Mouse (Mus musculus) kidney, adult 2 months (tissue): ENCODE data around the gene Ubtd1. TPM values are rescaled to one million over a fixed set of nuclear protein-coding genes. Genes with fewer than 3 reads are reported as not detected.
"Not testable (repeated sequence)": the region's sequence is repeated elsewhere in the genome, so short reads cannot be mapped to it uniquely, and the experiment has no call there.

Source experiments
- DNase-seq: peaks from one replicate; pipeline ENCODE4 v3.0.0; 2021
- H3K27ac ChIP-seq: fragments of 200-500 bp; 2 replicates; pipeline ENCODE4 v1.5.1; 2012; ENCODE audit warnings: low read depth, low read length, control low read depth, inconsistent platforms; ENCODE audit not compliant: insufficient read depth
- H3K27me3 ChIP-seq: fragments of 200-500 bp; replicated peaks from 2 replicates; pipeline ENCODE4 v1.6.1; 2012; ENCODE audit warnings: mild to moderate bottlenecking, moderate library complexity, low read length, inconsistent platforms; ENCODE audit not compliant: control insufficient read depth, insufficient read depth
- H3K36me3 ChIP-seq: fragments of 200-500 bp; 2 replicates; pipeline ENCODE4 v1.6.1; 2012; ENCODE audit warnings: mild to moderate bottlenecking, moderate library complexity, low read length, inconsistent platforms; ENCODE audit not compliant: control insufficient read depth, insufficient read depth
- H3K4me1 ChIP-seq: fragments of 200-500 bp; 2 replicates; pipeline ENCODE4 v1.6.1; 2011; ENCODE audit warnings: low read length; ENCODE audit not compliant: control insufficient read depth, insufficient read depth
- H3K4me3 ChIP-seq: fragments of 200-500 bp; 2 replicates; pipeline ENCODE4 v1.5.1; 2011; ENCODE audit warnings: mild to moderate bottlenecking, low read depth, low read length, control low read depth; ENCODE audit not compliant: insufficient read depth
- CTCF ChIP-seq: fragments of 200-500 bp; conservative IDR thresholded peaks from 2 replicates; pipeline ENCODE4 v1.5.1; 2011; ENCODE audit warnings: low read depth, mild to moderate bottlenecking, control low read depth, low read length, moderate library complexity, mixed read lengths; ENCODE audit not compliant: insufficient read depth, insufficient read length
- POLR2A ChIP-seq: fragments of 200-500 bp; IDR thresholded peaks from one replicate; pipeline ENCODE4 v1.6.1; 2011; ENCODE audit warnings: low read depth, low read length, control low read depth
- WGBS: fragments of 180-500 bp; shearing (Covaris S2); methylation state at CpG from one replicate; pipeline ENCODE4 v1.1.7; 2018; 5-methylcytosine and 5-hydroxymethylcytosine counted together
- polyA plus RNA-seq: library from polyadenylated mRNA; depleted of rRNA; stranded (reverse); fragments of >200 nt; gene quantifications from 2 replicates; pipeline ENCODE4 v1.2.3, GENCODE M21; 2012; rRNA removed

The Ubtd1 gene
- polyA plus RNA-seq, 1 experiment: 23.0 TPM

GRCm38 (mm10) chr19:42075992-42076391, 94.4 kb downstream of the Ubtd1 start:
- 73% methylated on average over 16 of the region's 16 CpGs for WGBS
- Histone ChIP-seq H3K27me3 (no peaks in the 10 kb centered on the region), H3K4me3 (no peak overlapping the region), H3K4me1 (peaks cover 21% of the 10 kb centered on the region), H3K36me3 (no peaks in the 10 kb centered on the region), H3K27ac (no peak overlapping the region)
- no peak for TF ChIP-seq POLR2A
- no peak for TF ChIP-seq CTCF
- DNase-seq: no peak

- 86% methylated on average over 8 of the region's 8 CpGs for WGBS
- no peaks in the 10 kb centered on the region for H3K27me3 ChIP-seq
These were observed 97.0 kb downstream of the Ubtd1 start for GRCm38 (mm10) chr19:42078566-42078965.

GRCm38 (mm10) chr19:42079006-42079405, 97.4 kb downstream of the Ubtd1 start:
- WGBS: 94% methylated on average over 12 of the region's 12 CpGs
- no peaks in the 10 kb centered on the region for H3K36me3 ChIP-seq
- H3K4me1 ChIP-seq: peaks cover 11% of the 10 kb centered on the region
- no peak overlapping the region for H3K4me3 ChIP-seq
- H3K27ac ChIP-seq: no peak overlapping the region
- no peaks in the 10 kb centered on the region for H3K27me3 ChIP-seq
- no peak for DNase-seq
- TF ChIP-seq CTCF (no peak), POLR2A (no peak)

More at GRCm38 (mm10) chr19:42078566-42078965, 97.0 kb downstream of the Ubtd1 start:
- TF ChIP-seq CTCF: no peak
- no peak for TF ChIP-seq POLR2A
- Histone ChIP-seq H3K27ac (no peak overlapping the region), H3K36me3 (no peaks in the 10 kb centered on the region), H3K4me1 (peaks cover 11% of the 10 kb centered on the region), H3K4me3 (no peak overlapping the region)
- no peak for DNase-seq

DNA sequence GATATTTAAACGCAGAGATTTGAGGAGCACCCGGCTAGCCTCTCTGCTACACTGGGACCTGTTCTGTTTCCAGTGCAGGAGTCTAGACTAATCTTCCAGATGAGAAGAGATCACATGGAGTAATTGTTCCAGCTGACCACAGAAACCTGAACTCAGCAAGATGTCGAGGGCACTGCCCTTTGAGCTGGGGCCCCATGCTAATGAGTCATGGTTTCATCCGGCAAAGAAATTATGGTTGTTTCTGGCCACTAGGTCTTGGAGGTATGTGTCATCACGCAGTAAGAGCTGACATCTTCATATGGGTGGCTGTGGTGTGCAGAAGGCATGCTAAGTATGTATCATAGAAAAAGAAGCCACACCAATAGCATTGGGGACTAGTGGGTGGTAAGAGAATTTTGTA, 98.4 kb downstream of the Ubtd1 start:
- H3K4me1 ChIP-seq: peaks cover 11% of the 10 kb centered on the region
- H3K27ac ChIP-seq: no peak overlapping the region
- no peaks in the 10 kb centered on the region for H3K27me3 ChIP-seq
- peak; percentile 79 for DNase-seq
- WGBS: 46% methylated on average over 5 of the region's 5 CpGs
- TF ChIP-seq POLR2A: no peak
- TF ChIP-seq CTCF: no peak
- H3K4me3 ChIP-seq: no peak overlapping the region
- no peaks in the 10 kb centered on the region for H3K36me3 ChIP-seq

GRCm38 (mm10) chr19:42080469-42080868, 98.9 kb downstream of the Ubtd1 start:
- 39% methylated on average over 11 of the region's 11 CpGs for WGBS
- no peak overlapping the region for H3K27ac ChIP-seq
- no peak overlapping the region for H3K4me3 ChIP-seq
- peaks cover 11% of the 10 kb centered on the region for H3K4me1 ChIP-seq
- DNase-seq: peak; percentile 75
- TF ChIP-seq CTCF (no peak), POLR2A (no peak)
- no peaks in the 10 kb centered on the region for H3K36me3 ChIP-seq
- no peaks in the 10 kb centered on the region for H3K27me3 ChIP-seq

DNA sequence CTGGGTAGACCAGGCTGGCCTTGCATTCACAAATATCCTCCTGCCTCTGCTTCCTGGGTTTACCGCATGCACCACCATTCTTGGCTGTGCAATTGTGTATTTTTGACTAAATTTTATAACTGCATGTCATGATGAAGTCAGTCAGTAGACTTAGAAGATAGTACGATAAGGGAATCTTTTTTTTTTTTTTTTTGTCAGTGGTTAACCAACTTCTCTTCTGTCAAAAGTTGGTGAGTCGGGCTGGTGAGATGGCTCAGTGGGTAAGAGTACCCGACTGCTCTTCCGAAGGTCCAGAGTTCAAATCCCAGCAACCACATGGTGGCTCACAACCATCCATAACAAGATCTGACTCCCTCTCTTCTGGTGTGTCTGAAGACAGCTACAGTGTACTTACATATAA, 100.0 kb downstream of the Ubtd1 start:
- not testable (repeated sequence) for H3K4me3 ChIP-seq, H3K36me3 ChIP-seq, H3K27ac ChIP-seq, H3K4me1 ChIP-seq, H3K27me3 ChIP-seq, DNase-seq
- WGBS: 77% methylated on average over 5 of the region's 5 CpGs

Other genes starting within 250 kb of the Ubtd1 start
- gene Slit1, start 238.1 kb upstream of the Ubtd1 start, polyA plus RNA-seq: 0.05 and 0.17 TPM in 2 replicates
- gene Arhgap19, start 179.7 kb upstream of the Ubtd1 start, polyA plus RNA-seq: 1.0 and 1.3 TPM in 2 replicates
- 1.3 and 1.6 TPM in 2 replicates for gene Frat1, start 151.8 kb upstream of the Ubtd1 start, polyA plus RNA-seq
- gene Frat2, start 133.6 kb upstream of the Ubtd1 start, polyA plus RNA-seq: 1.4 TPM in 2 replicates
- 3.6 and 4.0 TPM in 2 replicates for gene Rrp12, start 85.6 kb upstream of the Ubtd1 start, polyA plus RNA-seq
- 493 and 500 TPM in 2 replicates for gene Pgam1, start 69.8 kb upstream of the Ubtd1 start, polyA plus RNA-seq
- gene Exosc1, start 48.3 kb upstream of the Ubtd1 start, polyA plus RNA-seq: 11.8 and 15.2 TPM in 2 replicates
- 74.2 and 78.7 TPM in 2 replicates for gene Zdhhc16, start 48.3 kb upstream of the Ubtd1 start, polyA plus RNA-seq
- gene Mms19, start 606 bp upstream of the Ubtd1 start, polyA plus RNA-seq: 54.9 and 56.1 TPM in 2 replicates
- gene Ankrd2, start 54.2 kb downstream of the Ubtd1 start, polyA plus RNA-seq: 0.14 and 2.2 TPM in 2 replicates
- gene Hoga1, start 63.8 kb downstream of the Ubtd1 start, polyA plus RNA-seq: 167 and 177 TPM in 2 replicates
- gene 4933411K16Rik, start 70.5 kb downstream of the Ubtd1 start, polyA plus RNA-seq: 3.6 and 5.1 TPM in 2 replicates
- gene Morn4, start 104.6 kb downstream of the Ubtd1 start, polyA plus RNA-seq: 25.9 and 26.3 TPM in 2 replicates
- 41.7 and 45.4 TPM in 2 replicates for gene Pi4k2a, start 108.7 kb downstream of the Ubtd1 start, polyA plus RNA-seq
- 17.5 and 19.5 TPM in 2 replicates for gene Avpi1, start 147.3 kb downstream of the Ubtd1 start, polyA plus RNA-seq
- 44.6 and 53.2 TPM in 2 replicates for gene Marveld1, start 165.6 kb downstream of the Ubtd1 start, polyA plus RNA-seq
- 30.7 and 32.6 TPM in 2 replicates for gene Zfyve27, start 182.2 kb downstream of the Ubtd1 start, polyA plus RNA-seq
- 3.6 and 4.8 TPM in 2 replicates for gene Sfrp5, start 220.5 kb downstream of the Ubtd1 start, polyA plus RNA-seq